Mouse (Mus musculus) megakaryocyte-erythroid progenitor cell, adult 5 weeks (primary cell): ENCODE results near the gene Ethe1. TPM values are rescaled to one million over a fixed set of nuclear protein-coding genes. Genes with fewer than 3 reads are reported as not detected.

Source experiments
- polyA plus RNA-seq: library from polyadenylated mRNA; stranded (reverse); fragments of >175 nt; gene quantifications from 2 replicates; pipeline ENCODE4 v1.2.3, GENCODE M21; 2012

The Ethe1 gene
- polyA plus RNA-seq: 35.2 and 53.0 TPM in 2 replicates

DNA sequence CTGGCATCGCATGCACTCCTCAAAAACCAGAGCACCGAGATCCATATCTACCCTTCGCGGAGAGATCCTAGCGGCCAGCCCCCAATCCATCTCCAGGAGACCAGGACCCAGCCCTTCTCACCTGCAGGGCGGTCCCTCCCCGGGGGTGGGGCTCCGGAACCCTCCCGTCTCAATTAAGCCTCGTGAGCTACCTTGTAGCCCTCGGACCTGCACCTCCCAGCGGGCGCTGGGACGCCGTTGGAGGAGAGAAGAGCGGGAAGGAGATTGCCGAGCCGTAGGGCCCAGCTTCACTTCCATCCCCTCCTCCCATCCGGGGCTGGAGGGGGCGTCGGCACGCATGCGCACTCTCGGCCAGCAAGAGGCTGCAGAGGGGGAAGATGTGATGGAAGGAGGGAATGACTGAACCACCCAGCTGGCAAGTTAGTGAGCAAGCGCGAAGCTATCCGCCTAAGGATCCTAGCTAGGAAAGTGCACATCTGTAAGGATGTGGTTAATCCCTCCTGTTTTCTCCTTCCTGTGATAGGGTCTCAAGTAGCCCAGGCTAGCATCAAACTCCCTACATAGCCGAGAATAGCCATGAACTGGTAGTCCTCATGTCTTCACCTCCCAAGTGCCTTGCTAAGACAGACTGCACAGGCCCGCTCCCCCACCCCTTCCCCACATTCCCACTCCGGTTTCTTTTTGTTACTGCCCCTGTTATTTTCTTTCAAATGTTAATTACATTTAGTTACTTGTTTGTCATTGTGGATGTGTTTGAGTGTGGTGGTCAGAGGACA lies at the start of gene Ethe1, which contains the start of gene Zfp575:
Gene Ethe1 (plus strand): TSS at position 214 of the 776 bp plus-strand sequence.
Gene Zfp575 (minus strand): TSS at position 312 of the 776 bp plus-strand sequence.

DNA sequence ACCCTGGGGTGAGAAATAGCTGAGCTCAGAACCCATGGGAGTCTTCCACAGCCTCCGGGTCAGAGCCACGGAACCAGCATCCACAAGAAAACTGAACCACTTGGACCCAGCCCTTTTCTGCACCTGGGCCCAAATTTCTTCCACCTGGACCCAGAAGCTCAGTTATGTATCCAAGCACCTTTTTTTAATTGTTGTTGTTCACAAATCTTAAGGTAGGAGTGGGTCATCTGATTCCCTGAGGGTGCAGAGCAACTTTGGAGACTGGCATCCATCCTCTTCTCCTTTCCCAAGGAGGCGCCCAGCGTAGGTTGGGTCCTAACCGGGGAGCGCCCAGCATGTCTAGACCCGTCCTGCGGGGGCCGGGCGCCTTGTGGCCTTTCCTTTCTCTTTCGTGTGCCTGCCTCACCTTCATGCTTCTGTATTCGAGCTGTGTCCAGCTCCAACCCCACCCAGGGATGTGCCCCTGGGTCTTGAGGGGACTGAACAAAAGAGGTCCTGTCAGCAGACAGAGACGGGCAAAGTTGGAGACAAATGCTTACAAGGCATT lies 41.2 kb upstream of the Ethe1 start, which contains the start of the genes Pinlyp and Xrcc1:
Gene Pinlyp (minus strand): TSS at position 51 of the 547 bp plus-strand sequence.
Gene Xrcc1 (plus strand): TSS at position 222 of the 547 bp plus-strand sequence.

DNA sequence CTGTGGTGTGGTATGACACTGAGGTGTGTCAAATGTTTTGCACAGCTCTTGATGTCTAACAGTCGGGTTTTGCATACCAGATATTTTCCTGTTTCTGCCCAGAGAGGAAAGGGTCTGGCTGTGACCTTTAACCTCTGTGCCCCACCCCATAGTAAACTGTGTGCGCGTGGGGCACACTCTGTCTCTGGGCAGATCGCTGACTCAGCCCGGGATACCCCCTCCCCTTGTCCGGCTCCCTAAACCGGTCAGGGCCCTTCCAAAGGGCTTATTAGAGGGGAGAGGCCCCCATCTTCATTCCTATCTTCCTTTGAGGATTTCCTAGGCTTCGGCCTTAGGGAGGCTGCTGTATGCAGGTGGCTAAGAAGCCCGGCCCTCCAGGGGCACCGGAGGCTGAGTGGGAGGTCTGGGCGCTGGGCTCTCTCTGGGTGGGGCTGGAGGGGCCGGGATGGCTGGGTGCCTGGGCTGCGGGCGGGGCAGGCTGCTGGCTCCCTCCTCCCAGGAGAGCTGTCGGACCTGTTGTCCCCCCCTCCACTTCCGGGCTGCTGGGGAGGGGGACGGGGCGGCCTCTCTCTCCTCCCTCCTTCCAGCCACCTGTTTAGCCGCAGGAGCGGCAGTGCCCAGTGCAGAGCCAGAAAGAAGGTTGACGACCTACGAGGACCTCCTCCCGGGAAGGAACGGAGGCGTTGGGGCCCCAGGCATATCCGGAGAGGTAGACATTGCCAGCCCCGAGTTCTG lies 23.0 kb downstream of the Ethe1 start, which contains the start of gene Phldb3:
Gene Phldb3 (plus strand): TSS at position 620 of the 735 bp plus-strand sequence.

DNA sequence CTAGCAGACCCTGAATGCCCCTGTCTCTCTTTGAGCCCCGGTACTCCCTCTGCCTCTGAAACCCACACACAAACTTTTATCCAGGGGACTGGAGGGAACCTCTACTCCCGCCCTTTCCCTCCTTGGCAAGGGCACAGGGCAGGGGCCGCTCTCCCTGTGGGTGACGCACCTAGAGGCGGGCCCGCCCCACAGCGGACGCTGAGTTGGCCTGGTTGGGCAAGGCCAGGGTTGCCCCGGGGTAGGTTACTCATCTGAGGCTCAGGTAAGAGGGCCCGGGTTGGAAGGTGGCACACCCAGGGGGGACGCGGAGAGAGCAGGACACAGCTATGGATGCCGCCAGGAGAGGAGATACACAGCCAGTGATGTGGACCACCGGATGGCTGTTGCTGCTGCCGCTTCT lies 48.9 kb downstream of the Ethe1 start, which contains the start of gene Lypd3:
Gene Lypd3 (plus strand): TSS at position 287 of the 400 bp plus-strand sequence.

Other genes with a start within 250 kb of the Ethe1 start
- not detected in 2 replicates for gene Lypd5, start 238.3 kb upstream of the Ethe1 start, polyA plus RNA-seq
- 116 and 139 TPM in 2 replicates for gene Kcnn4, start 217.3 kb upstream of the Ethe1 start, polyA plus RNA-seq
- 121 and 122 TPM in 2 replicates for gene Smg9, start 187.9 kb upstream of the Ethe1 start, polyA plus RNA-seq
- 0.05 and 0.10 TPM in 2 replicates for gene Irgc1, start 135.2 kb upstream of the Ethe1 start, polyA plus RNA-seq
- gene Plaur, start 125.1 kb upstream of the Ethe1 start, polyA plus RNA-seq: 118 and 127 TPM in 2 replicates
- 0.17 and 0.33 TPM in 2 replicates for gene Cadm4, start 105.5 kb upstream of the Ethe1 start, polyA plus RNA-seq
- gene Zfp428, start 80.5 kb upstream of the Ethe1 start, polyA plus RNA-seq: 34.0 and 41.2 TPM in 2 replicates
- gene AC161166.1, start 75.1 kb upstream of the Ethe1 start, polyA plus RNA-seq: not detected in 2 replicates
- gene Irgq, start 56.9 kb upstream of the Ethe1 start, polyA plus RNA-seq: 7.8 and 9.6 TPM in 2 replicates
- not detected in 2 replicates for gene Pinlyp, start 41.4 kb upstream of the Ethe1 start, polyA plus RNA-seq
- gene Xrcc1, start 41.3 kb upstream of the Ethe1 start, polyA plus RNA-seq: 169 and 206 TPM in 2 replicates
- 2.6 and 3.0 TPM in 2 replicates for gene Zfp575, start 98 bp downstream of the Ethe1 start, polyA plus RNA-seq
- 35.9 and 44.5 TPM in 2 replicates for gene Phldb3, start 23.2 kb downstream of the Ethe1 start, polyA plus RNA-seq
- 0.16 and 0.37 TPM in 2 replicates for gene Lypd3, start 49.0 kb downstream of the Ethe1 start, polyA plus RNA-seq
- not detected in 2 replicates for gene Tex101, start 89.1 kb downstream of the Ethe1 start, polyA plus RNA-seq
- gene BC049730, start 121.7 kb downstream of the Ethe1 start, polyA plus RNA-seq: not detected in 2 replicates
- gene Gm4763, start 139.4 kb downstream of the Ethe1 start, polyA plus RNA-seq: not detected in 2 replicates
- 52.7 and 64.3 TPM in 2 replicates for gene Cd177, start 172.8 kb downstream of the Ethe1 start, polyA plus RNA-seq
- gene Ceacam10, start 189.7 kb downstream of the Ethe1 start, polyA plus RNA-seq: 0.59 TPM in 1 of 2 replicates, not detected in the other